Mouse (Mus musculus) testis, adult 2 months (tissue): ENCODE results near the gene Adgrv1.

ENCODE experiments used
- CTCF ChIP-seq: fragments of 200-500 bp; IDR thresholded peaks from 2 replicates; pipeline ENCODE4 v1.5.1; 2012; ENCODE audit warnings: low read depth, mild to moderate bottlenecking, inconsistent platforms, low read length, moderate library complexity; ENCODE audit not compliant: control insufficient read depth, insufficient read depth, insufficient replicate concordance
- POLR2A ChIP-seq: fragments of 200-500 bp; IDR thresholded peaks from 2 replicates; pipeline ENCODE4 v1.6.1; 2012; ENCODE audit warnings: low read depth, mild to moderate bottlenecking, inconsistent platforms, low read length, moderate library complexity; ENCODE audit not compliant: control insufficient read depth

- TF ChIP-seq CTCF = no peak
- no peak for TF ChIP-seq POLR2A
Measured at GRCm38 (mm10) chr13:81072214-81072613, 560.7 kb downstream of the Adgrv1 start.
